Mouse (Mus musculus): ENCODE data around the gene Mgat5b.
"Not testable (repeated sequence)": the region's sequence is repeated elsewhere in the genome, so short reads cannot be mapped to it uniquely, and the experiment has no call there.

The Mgat5b gene

GRCm38 (mm10) chr11:116918323-116919185 lies at the start of gene Mgat5b:
Mgat5b (plus strand) TSS chr11:116918863.
- DNase-seq (ENCODE audit: low spot score): peak; percentile 93

GRCm38 (mm10) chr11:116869223-116869622 lies 49.4 kb upstream of the Mgat5b start:
- DNase-seq (ENCODE audit: low spot score): no peak

- no peak for DNase-seq (ENCODE audit: low spot score)
Measured at GRCm38 (mm10) chr11:116869641-116870040, 49.0 kb upstream of the Mgat5b start.

- no peak for DNase-seq (ENCODE audit: low spot score)
Measured at GRCm38 (mm10) chr11:116871538-116871937, 47.1 kb upstream of the Mgat5b start.

GRCm38 (mm10) chr11:116873987-116874386 lies 44.7 kb upstream of the Mgat5b start:
- no peak for DNase-seq (ENCODE audit: low spot score)

GRCm38 (mm10) chr11:116878454-116878853 lies 40.2 kb upstream of the Mgat5b start:
- no peak for DNase-seq (ENCODE audit: low spot score)

GRCm38 (mm10) chr11:116880839-116881238 lies 37.8 kb upstream of the Mgat5b start:
- DNase-seq (ENCODE audit: low spot score): no peak

- DNase-seq (ENCODE audit: low spot score): no peak
Measured at GRCm38 (mm10) chr11:116881440-116881839, 37.2 kb upstream of the Mgat5b start.

- DNase-seq (ENCODE audit: low spot score): no peak
Measured at GRCm38 (mm10) chr11:116882446-116882845, 36.2 kb upstream of the Mgat5b start.

- no peak for DNase-seq (ENCODE audit: low spot score)
Measured at GRCm38 (mm10) chr11:116884061-116884460, 34.6 kb upstream of the Mgat5b start.

GRCm38 (mm10) chr11:116885275-116886151 lies 33.1 kb upstream of the Mgat5b start:
- peak; percentile 96 for DNase-seq (ENCODE audit: low spot score)

- DNase-seq (ENCODE audit: low spot score): no peak
Measured at GRCm38 (mm10) chr11:116887136-116887535, 31.5 kb upstream of the Mgat5b start.

- DNase-seq (ENCODE audit: low spot score): no peak
Measured at GRCm38 (mm10) chr11:116893532-116894442, 24.9 kb upstream of the Mgat5b start.

- no peak for DNase-seq (ENCODE audit: low spot score)
Measured at GRCm38 (mm10) chr11:116895402-116895801, 23.3 kb upstream of the Mgat5b start.

- DNase-seq (ENCODE audit: low spot score): no peak
Measured at GRCm38 (mm10) chr11:116899247-116899646, 19.4 kb upstream of the Mgat5b start.

- DNase-seq (ENCODE audit: low spot score): not testable (repeated sequence)
Measured at GRCm38 (mm10) chr11:116902588-116902987, 16.1 kb upstream of the Mgat5b start.

- peak; percentile 37 for DNase-seq (ENCODE audit: low spot score)
Measured at GRCm38 (mm10) chr11:116905741-116906456, 12.8 kb upstream of the Mgat5b start.

- no peak for DNase-seq (ENCODE audit: low spot score)
Measured at GRCm38 (mm10) chr11:116913573-116913972, 5.1 kb upstream of the Mgat5b start.

GRCm38 (mm10) chr11:116914267-116914885 lies 4.3 kb upstream of the Mgat5b start:
- DNase-seq (ENCODE audit: low spot score): no peak

GRCm38 (mm10) chr11:116915241-116915640 lies 3.4 kb upstream of the Mgat5b start:
- DNase-seq (ENCODE audit: low spot score): no peak

- DNase-seq (ENCODE audit: low spot score): no peak
Measured at GRCm38 (mm10) chr11:116917361-116917760, 1.3 kb upstream of the Mgat5b start.
